Mouse (Mus musculus) midbrain, postnatal 0 days (tissue): ENCODE results near the gene Dbnl. TPM values are rescaled to one million over a fixed set of nuclear protein-coding genes. Genes with fewer than 3 reads are reported as not detected.
"Not testable (repeated sequence)": the region's sequence is repeated elsewhere in the genome, so short reads cannot be mapped to it uniquely, and the experiment has no call there.

Experiments used
- ATAC-seq: fragments of 200-750 bp; cut with Nextera tagmentation; 2 replicates; pipeline ENCODE4 v1.8.0; 2017; ENCODE audit warnings: moderate number of reproducible peaks, mild to moderate bottlenecking, moderate TSS enrichment, moderate library complexity; ENCODE audit not compliant: low FRiP score
- DNase-seq: peaks from one replicate; pipeline ENCODE4 v3.0.0-alpha.2; 2015; ENCODE audit warnings: low spot score
- H3K27ac ChIP-seq: fragments of 300-500 bp; sonication (generic); 2 replicates; pipeline ENCODE4 v1.5.1; 2014; ENCODE audit warnings: low read depth, mild to moderate bottlenecking, low read length, mixed read lengths
- H3K27me3 ChIP-seq: fragments of 300-500 bp; sonication (generic); 2 replicates; pipeline ENCODE4 v1.6.1; 2014; ENCODE audit warnings: low read length, control low read depth, mixed read lengths; ENCODE audit not compliant: insufficient read depth
- H3K36me3 ChIP-seq: fragments of 300-500 bp; sonication (generic); 2 replicates; pipeline ENCODE4 v1.6.1; 2014; ENCODE audit warnings: low read length, control low read depth, mixed read lengths; ENCODE audit not compliant: insufficient read depth
- H3K4me1 ChIP-seq: fragments of 300-500 bp; sonication (generic); 2 replicates; pipeline ENCODE4 v1.6.1; 2014; ENCODE audit warnings: mild to moderate bottlenecking, control low read depth, antibody characterized with exemption, low read length, mixed read lengths; ENCODE audit not compliant: insufficient read depth
- H3K4me2 ChIP-seq: fragments of 300-500 bp; sonication (generic); 2 replicates; pipeline ENCODE4 v1.6.1; 2014; ENCODE audit warnings: low read depth, mild to moderate bottlenecking, low read length, mixed read lengths; ENCODE audit not compliant: poor library complexity, severe bottlenecking
- H3K4me3 ChIP-seq: fragments of 300-500 bp; sonication (generic); 2 replicates; pipeline ENCODE4 v1.5.1; 2014; ENCODE audit warnings: low read depth, mild to moderate bottlenecking, low read length, moderate library complexity
- H3K9ac ChIP-seq: fragments of 300-500 bp; sonication (generic); replicated peaks from 2 replicates; pipeline ENCODE4 v1.6.1; 2014; ENCODE audit warnings: mild to moderate bottlenecking, low read length, moderate library complexity, mixed read lengths; ENCODE audit not compliant: poor library complexity, severe bottlenecking
- H3K9me3 ChIP-seq: fragments of 300-500 bp; sonication (generic); 2 replicates; pipeline ENCODE4 v1.6.1; 2016; ENCODE audit warnings: low read length, control low read depth
- CTCF ChIP-seq: IDR thresholded peaks from 2 replicates; pipeline ENCODE4 v1.5.1; 2016; ENCODE audit warnings: antibody characterized with exemption, mild to moderate bottlenecking
- WGBS: fragments of 180-500 bp; shearing (Covaris S2); extraction: QIAGEN DNeasy Blood & Tissue Kit; methylation state at CpG from one replicate; pipeline ENCODE4 v1.1.7; 2014; 5-methylcytosine and 5-hydroxymethylcytosine counted together
- polyA plus RNA-seq: library from polyadenylated mRNA; unstranded; fragments of >200 nt; fragmentation: Nextera tagmentation; extraction: Ambion mirVana; gene quantifications from 2 replicates; pipeline ENCODE4 v1.2.1, GENCODE M21; 2015
- total RNA-seq: library from RNA; depleted of rRNA; stranded (reverse); fragments of >200 nt; gene quantifications from 2 replicates; pipeline ENCODE4 v1.2.3, GENCODE M21; 2014

Dbnl gene
- total and polyA plus RNA-seq, 2 experiments from 2014 or later: 82.2 to 135 TPM

DNA sequence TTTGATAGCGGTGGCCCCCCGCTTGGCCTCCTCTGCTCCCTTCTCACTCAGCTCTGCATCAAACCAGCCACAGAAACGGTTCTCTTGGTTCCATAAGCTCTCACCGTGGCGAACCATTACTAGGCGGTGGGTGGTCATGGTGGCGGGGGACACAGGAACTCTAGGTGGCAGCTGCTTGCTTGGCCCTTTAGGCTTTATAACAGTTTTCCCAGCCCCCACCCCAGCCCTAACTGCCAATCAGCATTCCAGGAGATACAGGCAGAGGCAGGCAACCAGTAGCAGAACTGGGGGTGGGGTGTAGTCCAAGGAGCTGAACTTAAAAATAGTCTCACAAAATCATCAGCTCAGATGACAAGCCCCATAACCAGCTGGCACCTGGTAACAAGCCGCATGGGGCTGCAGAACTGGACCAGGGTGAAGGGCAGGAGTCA is 15.3 kb downstream of the Dbnl start, which contains the start of gene Pgam2:
TSS of gene Pgam2 (minus strand) at position 183 of the 431 bp plus-strand sequence.
- Histone ChIP-seq H3K9me3 (no peaks in the 10 kb centered on the region), H3K36me3 (peaks cover 30% of the 10 kb centered on the region), H3K4me1 (0 out of 2 replicates have a peak, but pooled peaks cover 5% of the 10 kb centered on the region), H3K27ac (no peak within 1 kb of the TSS), H3K4me2 (no peak within 1 kb of the TSS), H3K9ac (no peak within 1 kb of the TSS), H3K27me3 (no peaks in the 10 kb centered on the region), H3K4me3 (no peak within 1 kb of the TSS)
- ATAC-seq (no peak), DNase-seq (no peak)
- 46% methylated on average over 8 of the region's 8 CpGs for WGBS
- no peak for TF ChIP-seq CTCF

GRCm38 (mm10) chr11:5804174-5804573 is 15.9 kb downstream of the Dbnl start:
- TF ChIP-seq CTCF: no peak
- WGBS: 78% methylated on average over 5 of the region's 5 CpGs
- Histone ChIP-seq H3K9me3 (no peaks in the 10 kb centered on the region), H3K4me1 (0 out of 2 replicates have a peak, but pooled peaks cover 5% of the 10 kb centered on the region), H3K9ac (no peak overlapping the region), H3K27me3 (no peaks in the 10 kb centered on the region), H3K4me3 (no peak overlapping the region), H3K27ac (no peak overlapping the region), H3K36me3 (peaks cover 25% of the 10 kb centered on the region), H3K4me2 (no peak overlapping the region)
- no peak for ATAC-seq
- no peak for DNase-seq

DNA sequence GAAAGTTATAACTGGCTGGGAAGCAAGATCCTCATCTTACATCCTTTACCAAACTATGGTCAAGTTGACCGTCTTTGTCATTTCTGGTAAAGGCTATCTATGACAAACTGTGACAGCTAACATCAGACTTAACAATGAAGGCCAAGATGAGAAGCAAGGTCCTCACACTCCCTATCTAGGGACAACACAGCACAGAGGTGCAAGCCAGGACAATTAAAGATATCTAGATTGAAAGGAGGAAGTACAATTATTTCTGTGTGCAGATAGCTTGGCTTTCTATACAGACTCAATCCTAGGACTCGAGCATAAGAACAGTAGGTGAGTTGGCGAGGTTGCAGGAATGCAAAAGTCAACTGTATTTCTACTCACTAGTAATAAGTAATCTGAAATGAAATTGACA is 17.4 kb downstream of the Dbnl start:
- no peak overlapping the region for H3K9ac ChIP-seq
- H3K36me3 ChIP-seq: peaks cover 10% of the 10 kb centered on the region
- no peaks in the 10 kb centered on the region for H3K27me3 ChIP-seq
- no peak overlapping the region for H3K4me2 ChIP-seq
- DNase-seq (no peak), ATAC-seq (no peak)
- H3K4me3 ChIP-seq: no peak overlapping the region
- no peak overlapping the region for H3K27ac ChIP-seq
- no peak for TF ChIP-seq CTCF
- no peaks in the 10 kb centered on the region for H3K9me3 ChIP-seq
- WGBS: 78% methylated on average over 3 of the region's 3 CpGs
- H3K4me1 ChIP-seq: 0 out of 2 replicates have a peak, but pooled peaks cover 5% of the 10 kb centered on the region

- no peaks in the 10 kb centered on the region for H3K36me3 ChIP-seq
- WGBS: 81% methylated on average over 9 of the region's 9 CpGs
- no peaks in the 10 kb centered on the region for H3K27me3 ChIP-seq
- H3K4me1 ChIP-seq: 0 out of 2 replicates have a peak, but pooled peaks cover 5% of the 10 kb centered on the region
- DNase-seq (no peak), ATAC-seq (no peak)
- no peak overlapping the region for H3K4me3 ChIP-seq
- no peak overlapping the region for H3K27ac ChIP-seq
- no peak overlapping the region for H3K4me2 ChIP-seq
- TF ChIP-seq CTCF: no peak
- H3K9me3 ChIP-seq: no peaks in the 10 kb centered on the region
- H3K9ac ChIP-seq: no peak overlapping the region
Observed at GRCm38 (mm10) chr11:5807956-5808355, 19.7 kb downstream of the Dbnl start.

DNA sequence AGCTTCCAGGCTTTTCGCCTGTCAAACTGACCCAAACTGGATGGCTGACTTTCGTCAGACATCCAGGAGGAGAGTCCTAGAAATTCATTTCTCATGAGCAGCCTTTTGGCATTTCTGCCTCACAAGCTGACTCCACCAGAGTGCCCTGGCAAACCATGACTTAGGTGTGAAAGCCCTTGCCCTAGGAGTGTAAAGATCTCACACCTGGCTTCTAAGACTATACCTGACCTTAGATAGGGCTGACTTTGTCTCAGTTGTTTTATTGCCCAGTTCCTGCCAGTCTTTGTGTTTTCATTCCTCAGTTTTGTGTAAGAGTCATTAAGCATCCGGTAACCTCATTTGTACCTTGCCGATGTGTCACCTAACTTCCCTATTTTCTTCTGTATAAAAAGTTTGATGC is 21.2 kb downstream of the Dbnl start:
- 91% methylated on average over 4 of the region's 4 CpGs for WGBS
- H3K27me3 ChIP-seq, H3K4me1 ChIP-seq, DNase-seq, H3K4me2 ChIP-seq, H3K4me3 ChIP-seq, ATAC-seq, H3K9me3 ChIP-seq, H3K27ac ChIP-seq, H3K9ac ChIP-seq, H3K36me3 ChIP-seq: not testable (repeated sequence)

DNA sequence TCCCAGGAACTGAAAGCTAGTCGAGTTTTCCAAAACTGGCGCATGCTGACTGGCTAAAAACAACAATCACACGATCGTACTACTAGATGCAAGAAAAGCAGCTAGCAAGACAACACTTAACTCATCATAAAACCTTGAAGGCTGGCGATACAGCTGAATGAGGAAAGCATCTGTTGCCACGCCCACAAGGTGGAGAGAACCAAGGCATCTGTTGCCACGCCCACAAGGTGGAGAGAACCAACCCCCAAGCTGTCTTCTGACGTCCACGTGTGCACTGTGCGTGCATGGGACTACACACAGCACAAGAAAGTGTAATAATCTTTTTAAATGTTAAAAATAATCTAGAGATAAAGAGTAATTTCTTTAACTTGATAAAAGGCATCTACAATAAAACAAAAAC is 25.1 kb downstream of the Dbnl start:
- ATAC-seq: no peak

More for the DNA sequence above, 25.1 kb downstream of the Dbnl start:
- Histone ChIP-seq H3K9me3 (no peaks in the 10 kb centered on the region), H3K27me3 (no peaks in the 10 kb centered on the region), H3K4me3 (no peak overlapping the region), H3K9ac (no peak overlapping the region), H3K4me1 (no peaks in the 10 kb centered on the region), H3K4me2 (no peak overlapping the region), H3K36me3 (no peaks in the 10 kb centered on the region), H3K27ac (no peak overlapping the region)
- WGBS: 75% methylated on average over 10 of the region's 10 CpGs
- DNase-seq: no peak
- TF ChIP-seq CTCF: no peak
